Comparison of ENCODE assay signal across 8 mouse cellular contexts in genomic region chr13:72628935-72629631, GRCm38 (mm10). TPM values are rescaled to one million over a fixed set of nuclear protein-coding genes. Genes with fewer than 3 reads are reported as not detected.
DNase-seq lines count a peak whose midpoint lies in the region; ATAC-seq and TF ChIP-seq lines count a peak whose summit lies in the region.

No protein-coding gene starts in this region.

- H3K4me3 ChIP-seq in lung, adult 2 months (replicated peaks; ENCODE audit: extremely low read depth, low read depth, low read length) = peak overlapping the region; percentile 64
- peak overlapping the region; percentile 63 for H3K4me3 ChIP-seq in embryonic facial prominence, embryonic 14.5 days (ENCODE audit: low read depth, low read length)
- peak overlapping the region; percentile 72 for H3K4me3 ChIP-seq in hindbrain, postnatal 0 days (ENCODE audit: low read length)
- H3K4me3 ChIP-seq in midbrain, embryonic 16.5 days (ENCODE audit: low read depth, low read length) = peak overlapping the region; percentile 65

- peak overlapping the region; percentile 52; the same call in 1 of the 2 replicates for H3K27ac ChIP-seq in embryonic facial prominence, embryonic 14.5 days (replicated peaks; ENCODE audit: low read depth, low read length)
- H3K27ac ChIP-seq in hindbrain, postnatal 0 days = peak overlapping the region; percentile 85
- H3K27ac ChIP-seq in midbrain, embryonic 16.5 days (ENCODE audit: low read length) = peak overlapping the region; percentile 91

- DNase-seq in lung, adult 2 months = peak; percentile 50
- DNase-seq in lung, adult 18-20 months = no peak
- no peak for DNase-seq in embryonic facial prominence, embryonic 14.5 days (ENCODE audit: low spot score)
- peak; percentile 64 for DNase-seq in hindbrain, postnatal 0 days (ENCODE audit: low spot score)
- DNase-seq in left cerebral cortex, postnatal 10 days (ENCODE audit: extremely low spot score in 1 of 2, low spot score in 2 of 2) = no peak
- no peak for DNase-seq in gastrocnemius, postnatal 14 days
- DNase-seq in urinary bladder, postnatal 25 days (ENCODE audit: low spot score) = no peak

- ATAC-seq in embryonic facial prominence, embryonic 14.5 days (ENCODE audit: low read depth) = no peak; the same call in none of the 2 replicates
- peak; percentile 18 for ATAC-seq in hindbrain, postnatal 0 days
- no peak; the same call in 1 of the 2 replicates for ATAC-seq in midbrain, embryonic 16.5 days

- no peaks in the 10 kb centered on the region for H3K9me3 ChIP-seq in embryonic facial prominence, embryonic 14.5 days (ENCODE audit: control insufficient read depth, low read length)
- H3K9me3 ChIP-seq in hindbrain, postnatal 0 days (ENCODE audit: low read length) = no peaks in the 10 kb centered on the region
- H3K9me3 ChIP-seq in midbrain, embryonic 16.5 days (replicated peaks; ENCODE audit: control insufficient read depth, low read length, poor library complexity, severe bottlenecking) = no peaks in the 10 kb centered on the region

- H3K4me2 ChIP-seq in embryonic facial prominence, embryonic 14.5 days (ENCODE audit: low read depth, low read length) = peak overlapping the region; percentile 96
- peak overlapping the region; percentile 65 for H3K4me2 ChIP-seq in hindbrain, postnatal 0 days (ENCODE audit: low read depth, low read length)
- H3K4me2 ChIP-seq in midbrain, embryonic 16.5 days (ENCODE audit: low read length) = peak overlapping the region; percentile 67

- intact Hi-C loops in left cerebral cortex, postnatal 10 days (cut with DNase I) = loop anchor here (5.0 to 10.0 kb wide), 4 partner anchors 274 to 1524 kb away; partner anchors contain the start of gene Irx1
- intact Hi-C loops in gastrocnemius, postnatal 14 days (cut with DNase I; ENCODE audit: low total_unique reads) = no loop called here

- WGBS in lung, adult 2 months = 1% methylated on average over 83 of the region's 88 CpGs
- WGBS in embryonic facial prominence, embryonic 14.5 days = 0% methylated on average over 10 of the region's 88 CpGs
- WGBS in hindbrain, postnatal 0 days = 1% methylated on average over 69 of the region's 88 CpGs
- WGBS in midbrain, embryonic 16.5 days = under 1% methylated on average over 74 of the region's 88 CpGs

- H3K36me3 ChIP-seq in embryonic facial prominence, embryonic 14.5 days (ENCODE audit: control insufficient read depth, insufficient read depth, low read length) = no peaks in the 10 kb centered on the region
- no peaks in the 10 kb centered on the region for H3K36me3 ChIP-seq in hindbrain, postnatal 0 days (ENCODE audit: insufficient read depth, low read length)
- no peaks in the 10 kb centered on the region for H3K36me3 ChIP-seq in midbrain, embryonic 16.5 days (ENCODE audit: control insufficient read depth, insufficient read depth, low read length)

- H3K4me1 ChIP-seq in lung, adult 2 months (ENCODE audit: control insufficient read depth, insufficient read depth, low read length) = no peaks in the 10 kb centered on the region; the same call in 1 of the 2 replicates
- H3K4me1 ChIP-seq in embryonic facial prominence, embryonic 14.5 days (ENCODE audit: control insufficient read depth, insufficient read depth, low read length) = peaks cover 9% of the 10 kb centered on the region; the same call in 1 of the 2 replicates
- H3K4me1 ChIP-seq in hindbrain, postnatal 0 days (ENCODE audit: insufficient read depth, low read length) = 0 out of 2 replicates have a peak, but pooled peaks cover 4% of the 10 kb centered on the region
- H3K4me1 ChIP-seq in midbrain, embryonic 16.5 days (ENCODE audit: control insufficient read depth, insufficient read depth, low read length) = peaks cover 16% of the 10 kb centered on the region

- no peak for TF ChIP-seq POLR2A in lung, adult 2 months (IDR thresholded peaks at IDR 0.05; ENCODE audit: borderline replicate concordance, extremely low read depth, low read depth, low read length)

- TF ChIP-seq CTCF in lung, adult 2 months (IDR thresholded peaks at IDR 0.05; ENCODE audit: insufficient read depth, low read length) = no peak
- TF ChIP-seq CTCF in hindbrain, postnatal 0 days (IDR thresholded peaks at IDR 0.05; ENCODE audit: low read depth) = no peak

- peaks cover 96% of the 10 kb centered on the region for H3K27me3 ChIP-seq in embryonic facial prominence, embryonic 14.5 days (replicated peaks; ENCODE audit: control insufficient read depth, insufficient read depth, low read length)
- peaks cover 12% of the 10 kb centered on the region; the same call in 1 of the 2 replicates for H3K27me3 ChIP-seq in hindbrain, postnatal 0 days (ENCODE audit: insufficient read depth, low read length)
- peaks cover 13% of the 10 kb centered on the region for H3K27me3 ChIP-seq in midbrain, embryonic 16.5 days (ENCODE audit: control insufficient read depth, insufficient read depth, low read depth, low read length)

- peak overlapping the region; percentile 73 for H3K9ac ChIP-seq in embryonic facial prominence, embryonic 14.5 days (ENCODE audit: low read depth, low read length)
- H3K9ac ChIP-seq in hindbrain, postnatal 0 days (replicated peaks; ENCODE audit: low read length) = peak overlapping the region; percentile 81
- peak overlapping the region; percentile 85 for H3K9ac ChIP-seq in midbrain, embryonic 16.5 days (ENCODE audit: low read depth, low read length)

RNA-seq across cellular contexts. Expression of gene Irx2, which starts 0.5 kb away (rescaled TPM):
- 62.3 and 147 TPM in 2 replicates for polyA plus RNA-seq in lung, adult 2 months (2012; rRNA removed)
- polyA plus RNA-seq in embryonic facial prominence, embryonic 14.5 days (2014; fragmentation: Nextera tagmentation; extraction: Ambion mirVana) = 25.7 and 26.7 TPM in 2 replicates
- total RNA-seq in hindbrain, postnatal 0 days (2014; rRNA removed) = 46.9 and 48.7 TPM in 2 replicates
- polyA plus RNA-seq in hindbrain, postnatal 0 days (2015; fragmentation: Nextera tagmentation; extraction: Ambion mirVana) = 23.6 and 24.9 TPM in 2 replicates
- polyA plus RNA-seq in midbrain, embryonic 16.5 days (2015; fragmentation: Nextera tagmentation; extraction: Ambion mirVana) = 33.3 and 34.0 TPM in 2 replicates
- total RNA-seq in left cerebral cortex, postnatal 10 days (2021) = under 1 TPM; 0.12 to 0.17 TPM
- not detected for total RNA-seq in gastrocnemius, postnatal 14 days (2021)

Comparison
In these comparisons a context has a peak if more than half of its experiments do, and no peak if none do; other contexts are left out.
1. DNase-seq: peak in lung, adult 2 months (single experiment) and hindbrain, postnatal 0 days (single experiment); none in lung, adult 18-20 months (0 of 2), embryonic facial prominence, embryonic 14.5 days (single experiment), left cerebral cortex, postnatal 10 days (0 of 2), gastrocnemius, postnatal 14 days (single experiment) and urinary bladder, postnatal 25 days (single experiment).
2. Peak in every context shown above with its lines, with median percentiles within 50 percentile points of each other: H3K4me3 ChIP-seq, H3K27ac ChIP-seq, H3K4me2 ChIP-seq and H3K9ac ChIP-seq.